Mouse (Mus musculus) T-cell, adult 2 months (primary cell): ENCODE results near the gene Triobp.
"Not testable (repeated sequence)": the region's sequence is repeated elsewhere in the genome, so short reads cannot be mapped to it uniquely, and the experiment has no call there.

ENCODE experiments used
- DNase-seq: peaks from one replicate; pipeline ENCODE4 v3.0.0; 2022; ENCODE audit warnings: low spot score

Gene Triobp

DNA sequence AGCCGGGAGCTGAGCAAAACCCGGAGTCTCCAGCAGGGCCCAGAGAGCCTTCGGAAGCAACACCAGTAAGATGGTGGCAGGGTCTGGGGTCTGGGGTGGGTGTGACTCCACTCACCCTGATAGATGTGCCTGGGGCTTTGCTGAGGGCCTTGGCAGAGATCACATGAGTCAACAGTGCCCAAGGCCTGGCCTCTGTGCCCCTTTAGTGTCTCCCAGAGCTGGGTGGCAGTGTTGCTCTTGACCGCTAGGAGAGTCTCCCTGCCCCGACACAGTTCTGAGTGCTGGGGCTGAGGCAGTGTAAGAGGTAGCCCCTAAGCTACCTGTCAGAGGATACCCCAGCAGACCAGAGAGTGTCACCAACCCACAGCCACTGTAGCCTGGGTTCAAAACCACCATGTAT, 54.0 kb downstream of the Triobp start:
- no peak for DNase-seq

DNA sequence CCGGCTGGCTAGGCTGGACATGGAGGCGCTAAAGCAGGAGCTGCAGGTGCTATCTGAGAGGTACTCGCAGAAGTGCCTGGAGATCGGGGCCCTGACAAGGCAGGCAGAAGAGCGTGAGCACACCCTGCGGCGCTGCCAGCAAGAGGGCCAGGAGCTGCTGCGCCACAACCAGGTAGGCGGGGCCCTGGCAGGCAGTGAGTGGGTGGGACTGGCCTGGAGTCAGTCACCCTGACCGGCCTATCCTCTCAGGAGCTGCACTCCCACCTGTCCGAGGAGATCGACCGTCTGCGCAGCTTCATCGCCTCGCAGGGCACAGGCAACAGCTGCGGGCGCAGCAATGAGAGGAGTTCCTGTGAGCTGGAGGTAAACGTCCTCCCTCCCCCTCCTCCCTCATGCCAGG, 54.5 kb downstream of the Triobp start:
- no peak for DNase-seq

- DNase-seq: no peak
These were observed 55.6 kb downstream of the Triobp start for GRCm38 (mm10) chr15:79003079-79003478.

DNA sequence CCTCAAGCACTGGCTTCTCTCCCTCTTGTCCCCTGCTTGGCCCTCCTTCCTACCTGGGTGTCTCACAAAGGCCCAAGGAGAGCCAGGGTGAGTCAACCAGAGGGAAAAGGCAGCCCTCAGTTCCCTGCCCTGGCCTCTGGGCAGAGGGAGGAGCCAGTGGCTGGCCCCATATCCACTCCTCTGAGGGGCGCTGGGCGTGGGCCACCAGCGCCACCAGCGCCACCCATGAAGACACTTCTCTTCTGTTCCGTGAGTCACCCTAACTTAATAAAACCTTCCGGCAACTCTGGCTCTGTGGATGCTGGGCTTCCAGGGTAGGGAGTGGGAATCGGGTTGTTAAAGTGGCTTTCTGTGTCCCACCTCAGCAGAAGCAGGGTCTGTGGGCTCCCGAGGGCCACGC, 58.1 kb downstream of the Triobp start:
- no peak for DNase-seq

GRCm38 (mm10) chr15:79006638-79007037, 59.1 kb downstream of the Triobp start:
- DNase-seq: no peak

GRCm38 (mm10) chr15:79007059-79007458, 59.5 kb downstream of the Triobp start:
- DNase-seq: no peak

GRCm38 (mm10) chr15:79007836-79008235, 60.3 kb downstream of the Triobp start:
- DNase-seq: not testable (repeated sequence)

GRCm38 (mm10) chr15:79009734-79010133, 62.2 kb downstream of the Triobp start:
- DNase-seq: no peak

DNA sequence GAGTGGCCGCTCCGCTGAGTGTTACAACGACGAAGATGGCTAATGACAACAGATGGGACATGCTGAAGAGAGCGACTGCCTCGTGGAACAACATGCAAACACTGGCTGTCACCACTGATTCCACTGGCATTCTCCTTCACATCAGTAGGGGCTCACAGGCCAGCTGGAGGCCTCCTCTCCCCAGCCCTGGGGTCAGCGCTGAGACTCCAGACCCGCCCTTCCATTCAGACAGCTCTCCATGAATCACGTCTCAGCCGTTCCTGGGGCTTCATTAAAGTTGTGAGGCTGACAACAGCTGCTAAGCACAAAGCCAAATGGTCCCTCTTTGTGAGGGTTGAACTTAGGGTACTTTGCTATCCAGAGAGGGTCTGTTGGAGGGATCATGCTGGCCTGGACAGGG, 64.0 kb downstream of the Triobp start:
- no peak for DNase-seq

- no peak for DNase-seq
These were observed 65.9 kb downstream of the Triobp start for GRCm38 (mm10) chr15:79013382-79013781.

DNA sequence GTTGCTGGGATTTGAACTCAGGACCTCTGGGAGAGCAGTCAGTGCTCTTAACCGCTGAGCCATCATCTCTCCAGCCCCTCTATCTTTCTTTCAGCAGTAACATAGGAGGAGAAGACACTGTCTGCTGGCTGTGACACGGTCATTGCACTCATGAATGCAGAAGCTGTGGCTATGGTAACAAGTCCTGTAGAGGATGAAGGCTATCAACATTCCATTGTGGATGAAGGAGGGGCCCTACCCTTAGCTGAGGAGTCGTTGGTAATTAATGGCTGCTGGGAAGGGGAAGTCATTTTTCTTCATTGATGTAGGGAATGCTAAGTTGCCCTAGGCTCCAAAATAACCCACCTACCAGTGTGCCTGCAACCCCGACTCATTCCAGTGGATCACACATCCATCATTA, 70.7 kb downstream of the Triobp start:
- no peak for DNase-seq

DNA sequence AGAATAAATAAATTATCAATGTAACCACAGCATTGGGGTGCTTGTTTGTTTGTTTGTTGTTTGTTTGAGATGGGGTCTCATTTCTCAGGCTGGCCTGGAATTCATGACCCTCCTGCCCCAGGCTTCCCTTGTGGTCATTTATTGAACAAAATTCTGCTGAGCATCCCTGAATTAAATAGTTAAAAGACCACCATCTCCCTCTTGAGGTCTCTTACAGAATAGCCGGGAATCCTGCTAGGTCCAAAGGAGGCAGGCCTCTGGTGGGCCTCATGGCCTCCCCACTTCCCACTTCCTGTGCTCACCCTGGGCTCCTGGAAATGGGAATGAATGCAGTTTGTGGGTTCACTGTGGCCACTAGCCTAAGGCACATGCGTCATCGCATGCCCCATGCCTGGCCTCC, 71.4 kb downstream of the Triobp start:
- no peak for DNase-seq

- no peak for DNase-seq
These were observed 75.2 kb downstream of the Triobp start for GRCm38 (mm10) chr15:79022671-79023230.

- no peak for DNase-seq
These were observed 75.8 kb downstream of the Triobp start for GRCm38 (mm10) chr15:79023366-79023765.

- DNase-seq: no peak
These were observed 78.3 kb downstream of the Triobp start for GRCm38 (mm10) chr15:79025687-79026308.

DNA sequence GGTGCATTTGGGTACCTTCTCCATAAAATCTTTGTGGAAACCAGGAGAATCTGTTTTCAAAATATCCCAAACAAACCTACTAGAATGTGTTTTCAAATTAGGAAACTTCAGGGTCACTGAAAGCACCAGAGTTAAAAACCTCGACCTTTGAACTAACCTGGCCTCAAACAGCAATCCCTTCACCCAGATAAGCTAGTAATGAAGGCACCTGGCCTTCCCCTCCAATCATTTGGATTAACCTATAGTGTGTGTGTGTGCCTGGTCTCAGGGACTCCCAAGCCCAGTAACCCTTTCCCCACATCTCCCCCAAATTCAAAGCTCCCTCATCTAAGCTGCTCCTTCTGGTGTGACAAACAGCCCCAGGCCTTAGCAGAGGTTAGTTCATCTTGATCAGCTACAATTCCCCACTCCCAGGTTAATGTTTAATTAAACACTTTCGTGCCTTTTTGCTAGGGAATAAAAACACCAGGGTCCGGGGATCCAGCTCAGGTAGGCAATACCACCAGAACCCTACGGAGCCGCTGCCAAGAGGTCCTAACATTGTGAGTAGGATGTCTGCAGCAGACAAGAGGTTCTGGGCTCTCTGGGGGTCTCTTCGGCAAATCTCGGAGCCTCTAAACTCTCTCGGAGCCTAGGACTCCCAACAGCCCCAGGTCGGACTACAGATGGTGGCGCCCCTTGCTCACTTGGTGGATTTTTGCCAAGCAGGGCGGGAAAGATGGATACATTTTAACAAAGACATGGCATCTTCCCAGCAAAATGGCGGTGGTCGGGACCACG, 79.2 kb downstream of the Triobp start:
- no peak for DNase-seq

DNA sequence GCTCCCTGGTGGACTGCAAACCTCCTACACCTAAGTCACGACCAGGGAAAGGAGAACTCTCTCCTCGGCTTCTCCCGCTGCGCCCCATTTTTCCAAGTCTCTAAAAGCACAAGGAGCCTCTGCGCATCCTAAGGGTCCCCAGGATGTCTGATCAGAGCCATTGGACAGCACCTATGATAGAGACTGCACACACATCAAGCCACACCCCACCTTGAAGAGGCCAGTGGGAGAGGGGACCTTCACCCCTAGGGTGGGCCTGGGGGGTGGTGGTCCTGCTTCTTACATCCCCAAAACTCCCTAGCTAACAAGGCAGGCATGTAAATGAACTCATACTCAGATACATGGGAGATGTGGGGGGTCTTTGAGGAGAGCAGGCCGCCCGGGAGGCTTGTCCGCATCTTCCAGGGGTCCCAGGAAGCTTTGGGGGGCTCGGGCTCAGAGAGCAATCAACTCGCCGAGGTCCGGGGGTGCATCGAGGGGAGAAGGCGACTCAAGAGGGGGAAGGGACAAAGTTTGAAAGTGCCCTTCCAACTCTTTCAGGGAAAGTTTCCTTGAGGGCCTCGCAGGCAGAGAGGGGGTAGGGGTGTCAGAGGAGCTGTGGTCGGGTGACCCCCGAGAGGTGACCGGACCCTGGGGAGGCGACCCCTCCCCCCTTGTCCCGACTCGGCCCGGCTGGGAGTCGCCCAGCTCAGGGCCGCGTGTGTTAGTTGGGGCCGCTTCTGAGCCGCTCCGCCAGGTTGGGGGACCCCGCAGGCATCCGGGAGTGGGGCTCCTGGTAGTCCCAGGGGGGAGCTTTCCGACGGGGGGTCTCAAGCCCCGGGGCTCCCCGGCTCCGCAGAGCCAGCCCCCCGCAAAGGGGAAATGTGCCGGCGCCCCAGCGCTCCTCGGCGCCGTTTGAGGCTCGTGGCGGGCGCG, 80.0 kb downstream of the Triobp start:
- DNase-seq: no peak

DNA sequence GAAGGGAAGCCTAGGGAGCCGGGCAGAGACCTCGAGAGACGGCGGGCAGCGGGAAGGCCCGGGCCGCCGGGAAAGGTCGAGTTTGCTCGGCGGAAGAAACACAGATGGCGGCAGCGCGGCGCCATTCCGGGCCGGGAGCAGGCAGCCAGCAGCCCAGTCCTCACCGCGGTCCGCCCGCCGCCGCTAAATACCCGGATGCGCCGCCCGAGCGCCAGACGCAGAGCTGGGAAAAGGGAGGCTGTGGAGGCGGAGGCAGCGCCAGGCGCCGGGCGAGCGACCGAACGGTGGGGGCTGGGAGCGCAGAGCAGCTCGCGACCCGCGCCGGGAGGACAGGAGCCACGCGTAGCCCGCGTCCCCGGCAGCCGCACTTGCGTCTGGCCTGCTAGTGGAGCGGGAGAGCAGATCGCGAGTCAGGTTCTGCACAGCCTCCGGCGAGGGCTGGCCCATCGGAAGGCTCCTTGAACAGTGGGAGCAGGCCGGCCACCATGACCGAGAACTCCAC, 80.8 kb downstream of the Triobp start, which contains the start of gene H1f0:
Gene H1f0, plus strand, starts transcription at position 214 of the 502 bp plus-strand sequence.
- DNase-seq: peak; percentile 85

DNA sequence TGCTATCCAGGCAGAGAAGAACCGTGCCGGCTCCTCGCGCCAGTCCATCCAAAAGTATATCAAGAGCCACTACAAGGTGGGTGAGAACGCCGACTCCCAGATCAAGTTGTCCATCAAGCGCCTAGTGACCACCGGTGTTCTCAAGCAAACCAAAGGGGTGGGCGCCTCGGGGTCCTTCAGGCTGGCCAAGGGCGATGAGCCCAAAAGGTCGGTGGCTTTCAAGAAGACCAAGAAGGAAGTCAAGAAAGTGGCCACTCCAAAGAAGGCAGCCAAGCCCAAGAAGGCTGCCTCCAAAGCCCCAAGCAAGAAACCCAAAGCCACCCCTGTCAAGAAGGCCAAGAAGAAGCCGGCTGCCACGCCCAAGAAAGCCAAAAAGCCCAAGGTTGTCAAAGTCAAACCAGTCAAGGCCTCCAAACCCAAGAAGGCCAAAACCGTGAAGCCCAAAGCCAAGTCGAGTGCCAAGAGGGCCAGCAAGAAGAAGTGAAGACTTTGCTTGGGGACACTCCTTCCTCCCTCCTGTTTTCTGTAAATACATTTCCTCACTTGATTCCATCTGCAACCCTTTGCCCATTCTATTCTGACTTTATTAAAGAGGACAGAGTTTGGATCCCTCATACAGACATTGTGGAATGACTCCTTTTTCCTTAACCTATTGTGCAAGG, 81.4 kb downstream of the Triobp start:
- DNase-seq: no peak

DNA sequence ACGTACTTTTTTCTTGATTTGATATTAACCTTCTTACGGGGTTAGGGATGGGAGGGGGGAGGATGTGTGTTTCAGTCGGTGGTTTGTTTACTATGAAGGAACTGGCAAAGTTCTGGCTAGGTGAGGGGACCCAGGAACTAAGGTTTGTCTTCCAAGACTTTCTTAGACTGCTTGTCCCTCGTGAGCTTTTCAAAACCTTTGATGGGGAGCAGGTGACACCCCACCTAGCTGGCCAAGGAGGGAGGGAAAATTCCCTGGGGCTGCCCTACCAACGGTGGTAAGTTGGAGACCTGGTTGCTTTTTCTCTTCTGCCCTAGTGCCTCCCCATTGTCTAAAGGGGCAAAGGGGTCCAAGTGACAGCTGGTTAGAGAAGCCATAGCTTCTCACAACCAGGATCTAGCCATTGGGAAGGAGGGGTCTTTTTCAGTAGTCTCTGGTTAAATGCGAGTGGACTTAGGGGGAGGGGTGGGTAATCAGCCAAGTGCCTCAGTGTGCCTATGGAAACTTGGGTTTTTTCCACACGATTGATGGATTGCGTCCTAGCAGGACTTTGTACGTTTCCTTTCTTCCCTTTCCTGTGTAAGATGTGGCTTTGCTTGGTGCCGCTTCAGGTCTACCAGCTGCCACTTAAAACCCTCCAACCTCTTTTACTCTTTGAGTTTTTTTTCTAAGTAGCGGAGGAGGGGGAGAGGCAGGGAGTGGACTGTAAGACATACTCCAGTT, 82.2 kb downstream of the Triobp start:
- DNase-seq: no peak
